Mouse (Mus musculus) lung, postnatal 0 days (tissue): ENCODE data around the gene Trp73. TPM values are rescaled to one million over a fixed set of nuclear protein-coding genes. Genes with fewer than 3 reads are reported as not detected.

Experiments used
- ATAC-seq: fragments of 200-750 bp; cut with Nextera tagmentation; 2 replicates; pipeline ENCODE4 v1.8.0; 2017; ENCODE audit warnings: moderate library complexity
- DNase-seq: peaks from one replicate; pipeline ENCODE4 v3.0.0-alpha.2; 2016; ENCODE audit warnings: low spot score
- H3K27ac ChIP-seq: fragments of 300-500 bp; sonication (generic); 2 replicates; pipeline ENCODE4 v1.5.1; 2014; ENCODE audit warnings: antibody characterized with exemption, mild to moderate bottlenecking, low read length, mixed read lengths
- H3K27me3 ChIP-seq: fragments of 300-500 bp; sonication (generic); replicated peaks from 2 replicates; pipeline ENCODE4 v1.6.1; 2014; ENCODE audit warnings: low read length, mixed read lengths; ENCODE audit not compliant: insufficient read depth
- H3K36me3 ChIP-seq: fragments of 300-500 bp; sonication (generic); 2 replicates; pipeline ENCODE4 v1.6.1; 2014; ENCODE audit warnings: low read length, mixed read lengths; ENCODE audit not compliant: insufficient read depth
- H3K4me1 ChIP-seq: fragments of 300-500 bp; sonication (generic); 2 replicates; pipeline ENCODE4 v1.6.1; 2014; ENCODE audit warnings: antibody characterized with exemption, low read depth, low read length, mixed read lengths; ENCODE audit not compliant: insufficient read depth
- H3K4me2 ChIP-seq: fragments of 300-500 bp; sonication (generic); replicated peaks from 2 replicates; pipeline ENCODE4 v1.6.1; 2014; ENCODE audit warnings: low read depth, mild to moderate bottlenecking, low read length, moderate library complexity, mixed read lengths
- H3K4me3 ChIP-seq: fragments of 300-500 bp; sonication (generic); 2 replicates; pipeline ENCODE4 v1.5.1; 2014; ENCODE audit warnings: low read depth, low read length
- H3K9ac ChIP-seq: fragments of 300-500 bp; sonication (generic); replicated peaks from 2 replicates; pipeline ENCODE4 v1.6.1; 2014; ENCODE audit warnings: low read depth, mild to moderate bottlenecking
- H3K9me3 ChIP-seq: fragments of 300-500 bp; sonication (generic); 2 replicates; pipeline ENCODE4 v1.6.1; 2016; ENCODE audit warnings: low read length, mixed read lengths
- CTCF ChIP-seq: IDR thresholded peaks from 2 replicates; pipeline ENCODE4 v1.5.1; 2016; ENCODE audit warnings: antibody characterized with exemption, mild to moderate bottlenecking
- EP300 ChIP-seq: IDR thresholded peaks from 2 replicates; pipeline ENCODE4 v1.6.1; 2016; ENCODE audit warnings: antibody characterized with exemption, mild to moderate bottlenecking, control low read depth
- WGBS: fragments of 180-500 bp; shearing (Covaris S2); extraction: QIAGEN DNeasy Blood & Tissue Kit; methylation state at CpG from one replicate; pipeline ENCODE4 v1.1.7; 2014; 5-methylcytosine and 5-hydroxymethylcytosine counted together
- polyA plus RNA-seq: library from polyadenylated mRNA; unstranded; fragments of >200 nt; fragmentation: Nextera tagmentation; extraction: Ambion mirVana; gene quantifications from 2 replicates; pipeline ENCODE4 v1.2.1, GENCODE M21; 2015

Trp73 gene
- 1.8 and 2.6 TPM in 2 replicates for polyA plus RNA-seq

- WGBS, result 0% methylated on average over 2 of the region's 4 CpGs
- H3K4me3 ChIP-seq, result peak within 1 kb of the TSS; percentile 57
- H3K27ac ChIP-seq, result no peak within 1 kb of the TSS
- H3K4me2 ChIP-seq, result peak within 1 kb of the TSS; percentile 94
- H3K9me3 ChIP-seq, result no peaks in the 10 kb centered on the region
- 0 out of 2 replicates have a peak within 1 kb of the TSS, but pooled peaks have one; percentile 8 for H3K9ac ChIP-seq
- H3K27me3 ChIP-seq, result peaks cover 43% of the 10 kb centered on the region
- ATAC-seq (no peak), DNase-seq (no peak)
- TF ChIP-seq EP300 (no peak), CTCF (no peak)
- H3K36me3 ChIP-seq, result no peaks in the 10 kb centered on the region
- H3K4me1 ChIP-seq, result peaks cover 22% of the 10 kb centered on the region
Measured at GRCm38 (mm10) chr4:154140182-154140212, at the start of gene Trp73. TSS of gene Trp73 (minus strand) at chr4:154140208.

DNA sequence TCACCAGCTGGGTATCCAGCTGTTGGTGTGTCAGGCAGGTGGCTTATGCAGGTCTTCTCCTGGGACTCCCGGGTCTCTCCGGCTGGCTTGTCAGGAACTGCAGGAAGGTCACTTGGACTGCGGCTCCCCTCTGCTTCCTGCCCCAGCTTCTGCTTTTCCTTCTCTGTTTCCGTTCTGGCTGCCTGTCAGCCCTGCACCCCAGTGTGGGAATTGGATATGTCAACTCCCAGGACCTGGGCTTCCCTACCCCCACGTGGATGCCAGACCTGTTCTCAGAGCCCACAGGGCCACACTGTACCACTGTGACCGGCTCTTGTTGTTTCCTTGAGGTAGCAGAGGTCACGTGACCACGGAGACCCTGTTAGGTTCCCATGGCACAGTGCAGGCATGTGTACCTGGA lies 48.9 kb upstream of the Trp73 start:
- Histone ChIP-seq H3K4me1 (peaks cover 14% of the 10 kb centered on the region; the same call in 1 of the 2 replicates), H3K4me2 (no peak overlapping the region), H3K27ac (no peak overlapping the region), H3K9ac (no peak overlapping the region), H3K4me3 (no peak overlapping the region), H3K27me3 (no peaks in the 10 kb centered on the region), H3K9me3 (no peaks in the 10 kb centered on the region), H3K36me3 (no peaks in the 10 kb centered on the region)
- TF ChIP-seq CTCF, result no peak
- TF ChIP-seq EP300, result peak; percentile 28; the same call in 1 of the 2 replicates
- DNase-seq, result no peak
- ATAC-seq, result 0 out of 2 replicates have a peak, but pooled peaks have one; percentile 8
- WGBS, result 57% methylated on average over 8 of the region's 8 CpGs

GRCm38 (mm10) chr4:154186002-154186537 lies 46.1 kb upstream of the Trp73 start:
- no peaks in the 10 kb centered on the region for H3K36me3 ChIP-seq
- H3K4me3 ChIP-seq, result no peak overlapping the region
- H3K4me1 ChIP-seq, result peaks cover 14% of the 10 kb centered on the region; the same call in 1 of the 2 replicates
- ATAC-seq, result peak; percentile 58
- H3K27ac ChIP-seq, result no peak overlapping the region
- no peaks in the 10 kb centered on the region for H3K9me3 ChIP-seq
- no peak overlapping the region for H3K4me2 ChIP-seq
- no peaks in the 10 kb centered on the region for H3K27me3 ChIP-seq
- DNase-seq, result peak; percentile 50
- 50% methylated on average over 11 of the region's 11 CpGs for WGBS
- no peak overlapping the region for H3K9ac ChIP-seq
- TF ChIP-seq CTCF (peak; percentile 34), EP300 (peak; percentile 50; the same call in 1 of the 2 replicates)

DNA sequence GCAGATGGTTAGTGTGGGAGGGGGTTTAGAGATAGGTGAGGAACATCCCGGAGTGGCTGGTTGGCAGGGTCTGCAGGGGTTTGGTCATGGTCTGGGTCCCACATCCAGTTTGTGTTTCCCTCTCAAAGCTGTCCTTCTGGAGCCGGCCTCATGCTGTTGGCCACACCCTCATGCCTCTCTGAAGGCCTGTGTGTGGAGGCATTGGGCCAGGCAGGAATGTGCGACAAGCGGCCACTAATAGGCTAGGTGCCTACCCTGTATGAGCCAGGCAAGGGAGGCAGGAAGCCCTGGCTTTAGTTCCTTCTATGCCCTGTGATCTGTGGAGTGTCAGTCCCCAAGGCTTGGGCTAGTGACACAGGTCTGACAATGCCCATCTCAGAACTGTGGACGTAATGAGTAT lies 45.0 kb upstream of the Trp73 start:
- Histone ChIP-seq H3K27ac (no peak overlapping the region; the same call in 1 of the 2 replicates), H3K4me3 (no peak overlapping the region), H3K27me3 (no peaks in the 10 kb centered on the region), H3K4me2 (no peak overlapping the region), H3K9me3 (no peaks in the 10 kb centered on the region), H3K36me3 (no peaks in the 10 kb centered on the region), H3K9ac (no peak overlapping the region), H3K4me1 (peaks cover 14% of the 10 kb centered on the region; the same call in 1 of the 2 replicates)
- ATAC-seq, result peak; percentile 19; the same call in 1 of the 2 replicates
- WGBS, result 60% methylated on average over 5 of the region's 5 CpGs
- TF ChIP-seq CTCF (no peak), EP300 (no peak)
- peak; percentile 36 for DNase-seq

DNA sequence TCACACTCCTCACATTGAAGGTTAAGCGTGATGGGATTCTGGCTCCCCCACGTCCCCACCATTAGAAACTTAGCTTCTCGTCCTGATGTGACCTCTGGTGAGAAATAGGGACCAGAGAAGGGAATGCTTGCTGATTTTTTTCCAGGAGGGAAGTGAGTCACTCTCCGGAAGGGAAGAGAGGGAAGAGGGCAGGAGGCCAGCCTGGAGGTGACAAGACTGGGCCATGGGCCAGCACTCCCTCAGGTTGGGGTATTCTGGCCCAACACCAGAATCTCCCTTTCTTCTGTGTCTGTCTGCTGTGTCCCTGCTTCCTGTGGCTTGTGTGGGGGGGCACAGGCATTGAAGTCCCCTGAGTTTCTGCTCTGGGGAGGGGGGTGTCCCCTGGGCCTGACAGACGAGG lies 43.6 kb upstream of the Trp73 start:
- Histone ChIP-seq H3K27me3 (no peaks in the 10 kb centered on the region), H3K9me3 (no peaks in the 10 kb centered on the region), H3K4me2 (no peak overlapping the region), H3K27ac (no peak overlapping the region), H3K9ac (no peak overlapping the region), H3K4me3 (no peak overlapping the region), H3K4me1 (peaks cover 11% of the 10 kb centered on the region; the same call in 1 of the 2 replicates), H3K36me3 (no peaks in the 10 kb centered on the region)
- 43% methylated on average over 5 of the region's 5 CpGs for WGBS
- DNase-seq, result peak; percentile 57
- TF ChIP-seq EP300 (peak; percentile 20; the same call in 1 of the 2 replicates), CTCF (no peak)
- no peak; the same call in 1 of the 2 replicates for ATAC-seq

DNA sequence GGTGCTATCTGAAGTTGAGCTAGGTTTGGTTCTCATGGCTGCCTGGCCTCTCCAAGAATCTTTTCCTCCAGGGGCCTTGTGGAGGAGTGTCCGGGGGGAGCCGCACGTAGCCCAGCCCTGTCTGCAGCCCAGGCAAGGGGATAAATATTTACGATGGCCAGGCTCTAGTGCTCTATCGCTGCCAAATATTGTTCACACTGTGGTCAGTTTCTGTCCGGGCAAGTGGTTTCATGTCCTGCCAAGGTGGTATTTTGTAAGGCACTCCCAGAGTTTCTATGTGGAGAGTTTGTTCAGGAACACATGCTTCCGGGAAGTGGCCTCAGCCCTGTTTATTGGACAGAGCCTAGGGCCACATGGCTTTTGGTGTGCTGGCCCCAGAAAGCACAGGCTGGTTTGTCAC lies 41.0 kb upstream of the Trp73 start:
- Histone ChIP-seq H3K27ac (peak overlapping the region; percentile 66), H3K36me3 (no peaks in the 10 kb centered on the region), H3K4me1 (peaks cover 13% of the 10 kb centered on the region; the same call in 1 of the 2 replicates), H3K27me3 (no peaks in the 10 kb centered on the region), H3K4me3 (no peak overlapping the region), H3K4me2 (no peak overlapping the region), H3K9ac (no peak overlapping the region), H3K9me3 (no peaks in the 10 kb centered on the region)
- no peak for TF ChIP-seq CTCF
- TF ChIP-seq EP300, result peak; percentile 91
- 25% methylated on average over 7 of the region's 7 CpGs for WGBS
- peak; percentile 76 for ATAC-seq
- DNase-seq, result peak; percentile 91

DNA sequence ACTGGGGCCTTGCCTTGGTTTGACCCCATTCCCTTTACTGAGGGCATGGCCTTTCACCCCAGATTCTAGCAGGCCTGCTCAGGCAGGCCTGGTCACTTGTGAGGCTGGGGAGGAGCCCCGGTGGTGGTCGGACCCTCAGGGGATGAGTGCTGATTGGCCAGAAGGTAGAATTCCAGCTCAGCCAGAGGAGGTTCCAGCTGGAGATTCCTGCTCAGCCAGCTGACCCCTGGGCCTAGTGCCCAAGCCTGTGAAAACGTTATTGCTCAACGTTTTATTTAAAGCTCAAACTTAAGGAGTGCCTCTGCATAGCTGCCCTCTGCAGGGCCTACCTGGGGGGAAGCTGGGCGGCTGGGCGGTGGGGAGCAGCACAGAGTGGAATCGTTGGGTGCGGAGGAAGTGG lies 37.2 kb upstream of the Trp73 start:
- H3K4me1 ChIP-seq, result peaks cover 6% of the 10 kb centered on the region; the same call in 1 of the 2 replicates
- H3K9me3 ChIP-seq, result no peaks in the 10 kb centered on the region
- peak overlapping the region; percentile 66 for H3K27ac ChIP-seq
- DNase-seq, result peak; percentile 93
- WGBS, result 42% methylated on average over 8 of the region's 8 CpGs
- ATAC-seq, result peak; percentile 88
- no peaks in the 10 kb centered on the region for H3K36me3 ChIP-seq
- H3K4me3 ChIP-seq, result no peak overlapping the region
- no peak overlapping the region for H3K9ac ChIP-seq
- no peak overlapping the region for H3K4me2 ChIP-seq
- TF ChIP-seq EP300, result 0 out of 2 replicates have a peak, but pooled peaks have one; percentile 29
- no peak for TF ChIP-seq CTCF
- H3K27me3 ChIP-seq, result 0 out of 2 replicates have a peak, but pooled peaks cover 3% of the 10 kb centered on the region
